Mouse (Mus musculus) kidney, embryonic 16.5 days (tissue): ENCODE measurements around the gene Ptgfrn. TPM values are rescaled to one million over a fixed set of nuclear protein-coding genes. Genes with fewer than 3 reads are reported as not detected.

Experiments used
- ATAC-seq: fragments of 200-750 bp; cut with Nextera tagmentation; 2 replicates; pipeline ENCODE4 v1.8.0; 2017; ENCODE audit warnings: moderate TSS enrichment; ENCODE audit not compliant: low FRiP score, low TSS enrichment
- H3K27ac ChIP-seq: fragments of 300-500 bp; sonication (generic); 2 replicates; pipeline ENCODE4 v1.5.1; 2014; ENCODE audit warnings: low read length
- H3K27me3 ChIP-seq: fragments of 300-500 bp; sonication (generic); 2 replicates; pipeline ENCODE4 v1.6.1; 2014; ENCODE audit warnings: low read length, control low read depth, mixed read lengths; ENCODE audit not compliant: insufficient read depth
- H3K36me3 ChIP-seq: fragments of 300-500 bp; sonication (generic); 2 replicates; pipeline ENCODE4 v1.6.1; 2014; ENCODE audit warnings: low read length, control low read depth, mixed read lengths; ENCODE audit not compliant: insufficient read depth
- H3K4me1 ChIP-seq: fragments of 300-500 bp; sonication (generic); 2 replicates; pipeline ENCODE4 v1.6.1; 2014; ENCODE audit warnings: low read length, control low read depth, mixed read lengths; ENCODE audit not compliant: insufficient read depth
- H3K4me2 ChIP-seq: fragments of 300-500 bp; sonication (generic); replicated peaks from 2 replicates; pipeline ENCODE4 v1.6.1; 2014; ENCODE audit warnings: low read depth, low read length
- H3K4me3 ChIP-seq: fragments of 300-500 bp; sonication (generic); 2 replicates; pipeline ENCODE4 v1.5.1; 2014; ENCODE audit warnings: mild to moderate bottlenecking, low read length
- H3K9ac ChIP-seq: fragments of 300-500 bp; sonication (generic); replicated peaks from 2 replicates; pipeline ENCODE4 v1.6.1; 2014; ENCODE audit warnings: low read length
- H3K9me3 ChIP-seq: fragments of 300-500 bp; sonication (generic); 2 replicates; pipeline ENCODE4 v1.6.1; 2016; ENCODE audit warnings: low read length, control low read depth
- WGBS: fragments of 180-500 bp; shearing (Covaris S2); extraction: QIAGEN DNeasy Blood & Tissue Kit; methylation state at CpG from one replicate; pipeline ENCODE4 v1.1.7; 2014; 5-methylcytosine and 5-hydroxymethylcytosine counted together
- polyA plus RNA-seq: library from polyadenylated mRNA; unstranded; fragments of >200 nt; fragmentation: Nextera tagmentation; extraction: Ambion mirVana; gene quantifications from 2 replicates; pipeline ENCODE4 v1.2.1, GENCODE M21; 2015

The Ptgfrn gene
- polyA plus RNA-seq, 1 experiment from 2014 or later: 2.1 TPM

DNA sequence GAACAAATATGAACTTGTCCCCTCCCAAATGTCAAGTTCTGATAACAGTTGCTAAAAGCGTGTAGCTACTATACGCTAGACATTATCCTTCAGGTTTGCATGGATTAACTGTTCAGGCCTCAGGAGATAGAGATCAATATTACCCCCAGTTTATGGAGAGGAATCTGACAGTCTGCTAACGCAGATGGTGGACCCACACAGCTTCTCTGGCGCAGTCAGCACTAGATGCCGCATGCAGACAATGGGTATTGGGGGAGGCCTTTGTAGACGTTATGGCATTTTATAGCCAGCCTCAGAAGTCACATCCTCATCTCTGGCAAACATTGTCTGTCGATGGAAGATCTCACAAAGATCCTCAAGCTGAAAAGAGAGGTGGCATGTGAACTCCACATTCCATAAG, 29.9 kb upstream of the Ptgfrn start:
- H3K4me2 ChIP-seq: no peak overlapping the region
- no peaks in the 10 kb centered on the region for H3K27me3 ChIP-seq
- WGBS: 89% methylated on average over 7 of the region's 7 CpGs
- H3K4me1 ChIP-seq: peaks cover 10% of the 10 kb centered on the region
- H3K9ac ChIP-seq: no peak overlapping the region
- no peaks in the 10 kb centered on the region for H3K36me3 ChIP-seq
- ATAC-seq: no peak
- no peak overlapping the region for H3K27ac ChIP-seq
- no peak overlapping the region for H3K4me3 ChIP-seq
- no peaks in the 10 kb centered on the region for H3K9me3 ChIP-seq

DNA sequence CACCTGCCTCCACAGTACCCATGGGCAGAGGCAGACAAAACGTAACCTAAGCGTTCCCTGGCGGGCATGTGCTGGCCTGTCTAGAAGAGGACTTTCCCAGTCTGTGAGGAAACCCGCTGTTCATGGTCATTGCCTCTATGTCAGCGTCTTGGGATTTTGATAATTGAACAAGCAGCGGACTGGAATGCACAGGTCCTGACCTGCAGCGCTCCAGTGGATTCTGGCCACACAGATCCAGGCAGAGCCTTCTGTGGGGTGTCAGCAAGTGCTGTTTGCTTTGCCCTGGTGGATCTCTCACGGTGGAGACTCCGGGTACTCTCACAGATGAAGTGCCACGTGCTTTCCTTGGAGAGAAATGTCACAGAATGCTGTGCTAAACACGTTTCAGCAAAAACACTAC, 26.4 kb upstream of the Ptgfrn start:
- H3K36me3 ChIP-seq: no peaks in the 10 kb centered on the region
- peaks cover 10% of the 10 kb centered on the region for H3K4me1 ChIP-seq
- 0 out of 2 replicates have a peak overlapping the region, but pooled peaks have one; percentile 26 for H3K9ac ChIP-seq
- peak; percentile 83 for ATAC-seq
- H3K4me3 ChIP-seq: no peak overlapping the region
- no peaks in the 10 kb centered on the region for H3K9me3 ChIP-seq
- H3K4me2 ChIP-seq: no peak overlapping the region
- WGBS: 18% methylated on average over 11 of the region's 11 CpGs
- no peak overlapping the region for H3K27ac ChIP-seq
- H3K27me3 ChIP-seq: no peaks in the 10 kb centered on the region

DNA sequence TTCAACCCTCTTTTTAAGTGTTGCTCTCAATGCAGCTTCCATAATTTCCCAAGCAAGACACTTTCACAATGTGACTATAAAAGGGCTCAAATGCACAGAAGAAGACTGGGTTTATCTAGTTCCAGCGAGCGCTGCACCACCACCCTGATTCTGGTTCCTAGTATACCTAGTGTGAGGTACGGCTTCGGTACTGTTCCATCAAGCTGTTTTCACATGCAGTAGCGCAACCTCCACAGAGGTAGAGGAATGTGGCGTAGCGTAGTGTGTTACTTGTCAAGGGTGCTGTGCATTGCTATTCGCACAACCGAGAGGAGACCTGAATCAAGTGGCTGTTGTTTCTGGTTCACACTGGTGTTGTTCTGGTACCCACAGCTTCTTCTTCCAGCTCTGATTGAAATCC, 24.8 kb upstream of the Ptgfrn start:
- WGBS: 96% methylated on average over 9 of the region's 9 CpGs
- H3K9ac ChIP-seq: no peak overlapping the region
- no peaks in the 10 kb centered on the region for H3K36me3 ChIP-seq
- H3K9me3 ChIP-seq: no peaks in the 10 kb centered on the region
- no peaks in the 10 kb centered on the region for H3K27me3 ChIP-seq
- no peak overlapping the region for H3K4me3 ChIP-seq
- H3K27ac ChIP-seq: no peak overlapping the region
- no peak for ATAC-seq
- no peak overlapping the region for H3K4me2 ChIP-seq
- H3K4me1 ChIP-seq: peaks cover 14% of the 10 kb centered on the region

DNA sequence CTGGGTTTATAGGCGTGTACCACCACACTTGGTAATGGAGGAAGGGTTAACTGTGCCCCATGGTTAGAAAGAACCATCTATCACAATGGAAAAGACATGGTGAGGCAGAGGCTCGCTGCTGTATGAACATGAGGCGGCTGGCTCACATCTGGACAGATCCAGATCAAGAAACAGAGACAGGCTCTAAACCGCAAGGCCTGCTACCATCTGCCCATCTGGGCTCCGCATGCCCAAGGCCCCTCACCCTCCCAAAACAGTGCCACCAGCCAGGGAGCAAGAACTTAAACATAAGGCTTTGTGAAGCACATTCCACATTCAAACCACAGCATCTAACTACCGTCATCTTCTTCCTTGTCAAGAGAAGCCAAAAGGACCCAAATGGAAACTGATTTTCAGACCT, 22.9 kb upstream of the Ptgfrn start:
- no peak overlapping the region for H3K9ac ChIP-seq
- H3K4me2 ChIP-seq: no peak overlapping the region
- no peak overlapping the region for H3K27ac ChIP-seq
- ATAC-seq: no peak
- H3K4me1 ChIP-seq: peaks cover 14% of the 10 kb centered on the region
- 91% methylated on average over 6 of the region's 6 CpGs for WGBS
- no peaks in the 10 kb centered on the region for H3K9me3 ChIP-seq
- H3K27me3 ChIP-seq: no peaks in the 10 kb centered on the region
- no peaks in the 10 kb centered on the region for H3K36me3 ChIP-seq
- no peak overlapping the region for H3K4me3 ChIP-seq

DNA sequence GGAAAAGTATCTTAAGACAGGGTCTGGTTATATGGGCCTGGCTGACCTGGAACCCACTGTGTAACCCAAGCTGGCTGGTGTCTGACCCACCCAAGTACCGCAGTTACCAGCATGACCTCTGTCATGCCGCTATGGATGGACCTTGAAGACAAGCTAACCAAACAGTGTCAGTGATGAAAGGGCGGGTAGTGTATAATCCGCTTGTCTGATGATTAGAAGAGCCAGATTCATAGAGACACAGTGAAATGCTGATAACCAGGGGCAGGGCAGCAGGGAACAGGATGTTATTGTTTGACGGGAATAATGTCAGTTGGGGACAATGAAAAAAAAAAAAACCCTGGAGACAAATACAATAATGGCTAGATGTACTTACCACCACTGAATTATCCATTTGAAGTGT, 21.7 kb upstream of the Ptgfrn start:
- WGBS: 74% methylated on average over 5 of the region's 5 CpGs
- Histone ChIP-seq H3K27me3 (no peaks in the 10 kb centered on the region), H3K27ac (no peak overlapping the region), H3K36me3 (no peaks in the 10 kb centered on the region), H3K4me1 (peaks cover 11% of the 10 kb centered on the region), H3K9me3 (no peaks in the 10 kb centered on the region), H3K9ac (no peak overlapping the region), H3K4me3 (no peak overlapping the region), H3K4me2 (no peak overlapping the region)
- ATAC-seq: no peak

DNA sequence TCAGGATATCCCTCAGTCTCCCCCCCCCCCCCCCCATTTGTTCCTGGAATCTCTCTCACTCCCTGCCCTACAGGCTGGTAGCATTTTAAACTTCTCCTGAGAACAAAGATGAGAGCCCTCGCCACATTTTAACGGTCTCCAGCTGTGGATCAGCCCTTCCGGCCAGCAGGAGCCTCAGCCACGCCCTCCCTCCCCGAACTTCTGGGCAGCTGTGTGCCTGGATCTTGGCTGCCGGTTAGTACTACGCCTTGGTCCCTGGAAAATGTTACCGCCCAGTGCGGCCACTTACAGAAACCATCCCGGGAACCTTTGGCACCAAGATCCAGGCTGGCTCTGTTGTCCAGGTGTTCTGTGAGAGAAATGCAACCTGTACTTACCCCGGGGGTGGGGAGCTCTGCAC, 20.4 kb upstream of the Ptgfrn start:
- Histone ChIP-seq H3K9me3 (no peaks in the 10 kb centered on the region), H3K4me3 (peak overlapping the region; percentile 24), H3K4me1 (peaks cover 4% of the 10 kb centered on the region; the same call in 1 of the 2 replicates), H3K27me3 (no peaks in the 10 kb centered on the region), H3K27ac (no peak overlapping the region), H3K4me2 (peak overlapping the region; percentile 48), H3K9ac (0 out of 2 replicates have a peak overlapping the region, but pooled peaks have one; percentile 12), H3K36me3 (no peaks in the 10 kb centered on the region)
- peak; percentile 47; the same call in 1 of the 2 replicates for ATAC-seq
- WGBS: 1% methylated on average over 11 of the region's 11 CpGs

DNA sequence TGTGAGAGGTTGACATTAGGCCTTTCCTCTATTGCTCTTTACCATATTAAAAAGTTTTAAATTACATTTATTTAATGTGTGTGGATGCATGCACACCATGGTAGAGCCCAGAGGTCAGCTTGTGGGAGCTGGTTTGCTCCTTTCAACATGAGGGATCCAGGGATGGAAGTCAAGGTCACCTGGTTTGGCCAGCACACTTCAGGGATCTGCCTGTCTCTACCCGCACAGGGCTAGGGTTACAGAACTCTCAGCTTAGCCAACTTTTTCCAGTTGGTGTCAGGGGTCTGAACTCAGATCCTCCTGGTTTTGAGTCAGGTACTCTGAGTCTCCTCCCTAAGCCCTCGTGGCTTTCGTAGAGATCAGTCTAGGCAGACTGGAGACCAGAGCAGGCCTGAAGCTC, 19.5 kb upstream of the Ptgfrn start:
- no peaks in the 10 kb centered on the region for H3K9me3 ChIP-seq
- WGBS: 73% methylated on average over 3 of the region's 3 CpGs
- H3K4me2 ChIP-seq: no peak overlapping the region
- H3K4me1 ChIP-seq: peaks cover 4% of the 10 kb centered on the region; the same call in 1 of the 2 replicates
- H3K36me3 ChIP-seq: no peaks in the 10 kb centered on the region
- no peak for ATAC-seq
- H3K9ac ChIP-seq: no peak overlapping the region
- no peaks in the 10 kb centered on the region for H3K27me3 ChIP-seq
- no peak overlapping the region for H3K4me3 ChIP-seq
- H3K27ac ChIP-seq: no peak overlapping the region

DNA sequence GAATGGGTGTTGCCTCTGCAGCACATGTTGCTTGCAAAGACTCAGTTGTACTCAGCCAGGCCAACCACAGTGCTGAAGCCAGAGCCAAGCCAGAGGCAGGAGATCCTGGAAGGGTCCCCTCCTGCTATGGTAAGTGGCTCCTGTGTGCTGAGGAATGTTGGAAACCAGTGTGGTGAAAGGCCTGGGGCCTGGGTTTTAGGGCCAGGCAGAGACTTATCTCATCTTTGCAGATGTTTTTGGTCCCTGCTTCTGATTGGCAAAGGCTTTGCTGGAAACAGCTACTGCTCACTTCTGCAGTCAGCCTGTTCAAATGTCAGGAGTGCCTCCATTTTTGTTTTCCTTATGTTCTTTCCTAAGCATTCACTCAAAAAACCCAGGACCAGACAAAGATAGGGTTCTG, 19.0 kb upstream of the Ptgfrn start:
- Histone ChIP-seq H3K36me3 (no peaks in the 10 kb centered on the region), H3K27ac (no peak overlapping the region), H3K27me3 (no peaks in the 10 kb centered on the region), H3K4me3 (no peak overlapping the region), H3K4me1 (peaks cover 4% of the 10 kb centered on the region; the same call in 1 of the 2 replicates), H3K9ac (no peak overlapping the region), H3K4me2 (no peak overlapping the region), H3K9me3 (no peaks in the 10 kb centered on the region)
- ATAC-seq: no peak

DNA sequence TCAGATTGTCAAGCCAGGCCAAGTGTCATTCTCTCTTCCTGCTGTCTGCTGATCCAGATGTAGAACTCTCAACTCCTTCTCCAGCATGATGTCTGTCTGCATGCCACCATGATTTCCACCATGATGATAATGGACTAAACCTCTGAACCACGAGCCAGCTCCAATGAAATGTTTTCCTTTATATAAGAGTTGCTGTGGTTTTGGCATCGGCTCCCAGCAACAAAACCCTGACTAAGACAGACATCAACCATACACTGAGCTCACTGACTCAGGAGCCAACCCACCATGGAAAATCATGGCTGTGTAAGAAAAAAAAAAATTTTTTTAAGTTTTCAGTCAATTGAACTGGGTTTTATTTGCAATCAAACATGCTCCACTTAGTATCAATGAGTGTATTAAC, 17.7 kb upstream of the Ptgfrn start:
- 70% methylated on average over 2 of the region's 2 CpGs for WGBS
- Histone ChIP-seq H3K4me2 (no peak overlapping the region), H3K27ac (no peak overlapping the region), H3K36me3 (no peaks in the 10 kb centered on the region), H3K4me3 (no peak overlapping the region), H3K4me1 (peaks cover 4% of the 10 kb centered on the region; the same call in 1 of the 2 replicates), H3K9ac (no peak overlapping the region), H3K27me3 (no peaks in the 10 kb centered on the region), H3K9me3 (no peaks in the 10 kb centered on the region)
- ATAC-seq: no peak

DNA sequence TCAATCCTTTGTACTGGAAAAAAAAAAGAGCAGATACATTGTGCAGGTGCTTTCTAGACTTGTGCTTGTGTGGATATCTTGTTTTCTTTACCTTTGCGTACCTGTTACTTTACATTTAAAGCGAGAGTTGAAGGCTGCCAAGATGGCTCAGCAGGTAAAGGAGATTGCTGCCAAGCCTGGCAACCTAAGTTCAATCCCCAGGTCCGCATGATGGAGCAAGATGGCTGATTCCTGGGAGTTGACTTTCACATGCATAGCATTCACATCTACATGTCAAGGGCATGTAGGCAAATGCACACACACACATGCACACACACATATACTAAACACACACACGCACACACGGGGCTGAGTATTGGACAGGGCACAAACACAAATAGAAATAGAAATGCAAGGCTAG, 14.6 kb upstream of the Ptgfrn start:
- Histone ChIP-seq H3K36me3 (no peaks in the 10 kb centered on the region), H3K9me3 (no peaks in the 10 kb centered on the region), H3K27ac (no peak overlapping the region), H3K4me3 (no peak overlapping the region), H3K9ac (no peak overlapping the region), H3K4me2 (no peak overlapping the region), H3K4me1 (no peaks in the 10 kb centered on the region), H3K27me3 (no peaks in the 10 kb centered on the region)
- no peak for ATAC-seq
- WGBS: 94% methylated on average over 5 of the region's 5 CpGs
